Mouse (Mus musculus) myocyte (in vitro differentiated cells): ENCODE results near the gene Gm36079. TPM values are rescaled to one million over a fixed set of nuclear protein-coding genes. Genes with fewer than 3 reads are reported as not detected.
"Not testable (repeated sequence)": the region's sequence is repeated elsewhere in the genome, so short reads cannot be mapped to it uniquely, and the experiment has no call there.

Experiments
- H3K27me3 ChIP-seq: one replicate; pipeline ENCODE4 v1.6.1; 2011; ENCODE audit not compliant: control insufficient read depth, insufficient read depth, insufficient read length
- H3K36me3 ChIP-seq: one replicate; pipeline ENCODE4 v1.6.1; 2011; ENCODE audit not compliant: control insufficient read depth, insufficient read depth
- H3K4me2 ChIP-seq: one replicate; pipeline ENCODE4 v1.6.1; 2011; ENCODE audit warnings: low read depth, control low read depth
- H3K4me3 ChIP-seq: one replicate; pipeline ENCODE4 v1.5.1; 2011; ENCODE audit warnings: mild to moderate bottlenecking, control low read depth, moderate library complexity
- H3K79me2 ChIP-seq: one replicate; pipeline ENCODE4 v1.6.1; 2011; ENCODE audit not compliant: control insufficient read depth, insufficient read depth
- H3ac ChIP-seq: one replicate; pipeline ENCODE4 v1.6.1; 2011; ENCODE audit not compliant: control insufficient read depth, insufficient read length
- polyA plus RNA-seq: library from polyadenylated mRNA; unstranded; fragments of >200 nt; fragmentation: generic; extraction: Trizol; gene quantifications from one replicate; pipeline ENCODE4 v1.2.1, GENCODE M21; 2012; ENCODE audit warnings: missing spikeins

Gene Gm36079
- polyA plus RNA-seq, 1 experiment: not detected

- H3K79me2 ChIP-seq, H3K27me3 ChIP-seq, H3K4me2 ChIP-seq, H3ac ChIP-seq, H3K36me3 ChIP-seq, H3K4me3 ChIP-seq: not testable (repeated sequence)
Measured at GRCm38 (mm10) chr13:120035151-120035550, 8.3 kb upstream of the Gm36079 start.

DNA sequence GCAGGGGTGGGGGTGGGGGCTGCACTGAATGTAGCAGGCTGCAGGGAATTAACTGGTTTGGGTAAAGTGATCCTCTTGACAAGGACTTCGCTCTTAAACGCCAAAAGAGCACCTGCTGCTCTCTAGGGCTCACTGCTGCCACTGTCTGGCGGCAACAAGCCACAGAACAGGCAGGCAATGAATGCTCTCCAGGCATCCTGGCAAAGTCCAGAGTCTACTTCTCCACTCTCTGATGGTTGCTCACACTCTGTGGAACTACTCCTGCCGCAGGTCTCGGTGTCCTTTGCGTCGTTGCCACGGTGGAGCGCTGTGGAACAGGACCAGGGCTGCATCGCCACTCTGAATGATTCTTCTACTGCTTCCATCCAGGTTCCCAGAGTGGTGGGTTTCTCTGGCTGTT, 7.8 kb upstream of the Gm36079 start:
- not testable (repeated sequence) for H3K4me3 ChIP-seq, H3K79me2 ChIP-seq, H3ac ChIP-seq, H3K36me3 ChIP-seq, H3K4me2 ChIP-seq, H3K27me3 ChIP-seq

- H3K79me2 ChIP-seq, H3K4me3 ChIP-seq, H3K27me3 ChIP-seq, H3K4me2 ChIP-seq, H3ac ChIP-seq, H3K36me3 ChIP-seq: not testable (repeated sequence)
Measured at GRCm38 (mm10) chr13:120033516-120034190, 6.8 kb upstream of the Gm36079 start.

DNA sequence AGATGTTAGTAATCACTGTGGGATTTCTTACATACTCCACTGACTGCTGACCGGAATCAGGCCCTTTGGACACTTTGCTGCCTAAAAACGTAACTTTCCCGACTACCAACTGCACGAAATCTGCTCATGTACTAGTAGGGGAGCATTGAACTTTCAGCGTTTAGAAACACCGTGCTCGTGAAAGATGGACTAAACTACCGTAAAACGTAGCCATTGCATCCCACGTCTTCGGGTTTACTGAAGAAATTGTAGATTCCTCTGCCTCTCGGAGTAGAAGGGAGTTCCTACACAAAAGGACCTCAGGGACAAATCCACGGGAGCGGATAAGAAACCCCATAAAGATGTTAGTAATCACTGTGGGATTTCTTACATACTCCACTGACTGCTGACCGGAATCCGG, 4.9 kb upstream of the Gm36079 start:
- not testable (repeated sequence) for H3K27me3 ChIP-seq, H3K79me2 ChIP-seq, H3K4me2 ChIP-seq

GRCm38 (mm10) chr13:120027368-120027767, 557 bp upstream of the Gm36079 start:
- H3K4me3 ChIP-seq, H3K36me3 ChIP-seq, H3ac ChIP-seq, H3K79me2 ChIP-seq, H3K27me3 ChIP-seq, H3K4me2 ChIP-seq: not testable (repeated sequence)

More for the DNA sequence above, 4.9 kb upstream of the Gm36079 start:
- not testable (repeated sequence) for H3K36me3 ChIP-seq, H3K4me3 ChIP-seq, H3ac ChIP-seq

- not testable (repeated sequence) for H3K79me2 ChIP-seq, H3ac ChIP-seq, H3K4me2 ChIP-seq, H3K36me3 ChIP-seq, H3K4me3 ChIP-seq, H3K27me3 ChIP-seq
Measured at GRCm38 (mm10) chr13:120026373-120026772, 438 bp downstream of the Gm36079 start.

DNA sequence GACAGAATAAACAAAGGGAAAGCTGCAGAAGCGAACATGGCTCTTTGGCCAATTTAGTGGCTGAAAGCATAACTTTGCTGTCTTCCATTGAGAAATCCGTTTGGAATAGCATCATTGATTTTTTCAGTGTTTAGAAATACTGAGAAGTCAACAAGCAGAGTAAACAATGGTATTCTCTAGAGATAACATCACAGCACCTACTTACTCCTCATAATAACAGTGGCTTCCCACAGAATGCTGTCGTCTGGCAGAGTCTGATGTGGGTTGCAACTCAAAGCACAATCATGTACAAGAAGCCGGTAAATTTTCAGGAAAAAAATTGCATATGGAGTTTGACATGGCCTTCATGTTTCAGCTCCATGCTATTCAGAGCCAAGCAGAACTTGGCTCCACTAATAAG, 1.2 kb downstream of the Gm36079 start:
- not testable (repeated sequence) for H3K36me3 ChIP-seq, H3K4me3 ChIP-seq, H3ac ChIP-seq, H3K4me2 ChIP-seq, H3K79me2 ChIP-seq, H3K27me3 ChIP-seq

DNA sequence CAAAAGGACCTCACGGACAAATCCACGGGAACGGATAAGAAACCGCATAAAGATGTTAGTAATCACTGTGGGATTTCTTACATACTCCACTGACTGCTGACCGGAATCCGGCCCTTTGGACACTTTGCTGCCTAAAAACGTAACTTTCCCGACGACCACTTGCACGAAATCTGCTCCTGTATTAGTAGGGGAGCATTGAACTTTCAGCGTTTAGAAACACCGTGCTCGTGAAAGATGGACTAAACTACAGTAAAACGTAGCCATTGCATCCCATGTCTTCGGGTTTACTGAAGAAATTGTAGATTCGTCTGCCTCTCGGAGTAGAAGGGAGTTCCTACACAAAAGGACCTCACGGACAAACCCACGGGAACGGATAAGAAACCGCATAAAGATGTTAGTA, 1.8 kb downstream of the Gm36079 start:
- not testable (repeated sequence) for H3K27me3 ChIP-seq, H3K36me3 ChIP-seq, H3K4me2 ChIP-seq, H3K79me2 ChIP-seq, H3ac ChIP-seq, H3K4me3 ChIP-seq

- not testable (repeated sequence) for H3K36me3 ChIP-seq, H3K4me2 ChIP-seq, H3K79me2 ChIP-seq, H3ac ChIP-seq, H3K4me3 ChIP-seq, H3K27me3 ChIP-seq
Measured at GRCm38 (mm10) chr13:120024581-120024980, 2.2 kb downstream of the Gm36079 start.

GRCm38 (mm10) chr13:120021477-120021876, 5.3 kb downstream of the Gm36079 start:
- not testable (repeated sequence) for H3K79me2 ChIP-seq, H3K4me3 ChIP-seq, H3K36me3 ChIP-seq, H3K4me2 ChIP-seq, H3ac ChIP-seq, H3K27me3 ChIP-seq

GRCm38 (mm10) chr13:120015348-120016007, 11.3 kb downstream of the Gm36079 start:
- H3K79me2 ChIP-seq, H3ac ChIP-seq, H3K36me3 ChIP-seq, H3K27me3 ChIP-seq, H3K4me2 ChIP-seq, H3K4me3 ChIP-seq: not testable (repeated sequence)

DNA sequence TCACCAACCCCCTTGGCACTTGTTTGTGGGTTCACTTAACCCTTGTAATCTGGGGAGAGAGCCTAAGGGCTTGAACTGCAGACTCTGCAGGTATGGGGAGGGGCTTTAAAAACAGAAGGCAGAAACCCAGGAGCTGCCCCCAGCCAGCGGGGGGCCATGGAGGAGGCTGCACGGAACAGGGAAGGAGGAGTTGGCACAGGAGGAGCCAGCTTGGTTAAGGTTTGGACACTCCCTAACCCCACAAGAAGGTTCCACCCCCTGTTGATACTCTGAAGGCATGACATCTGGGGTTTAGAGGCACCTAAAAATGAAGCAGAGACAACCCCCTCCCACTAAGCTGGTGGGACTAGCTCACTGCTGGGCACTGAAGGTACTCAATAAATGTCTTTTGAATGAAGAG, 12.8 kb downstream of the Gm36079 start:
- H3K4me3 ChIP-seq, H3K79me2 ChIP-seq, H3K27me3 ChIP-seq, H3K4me2 ChIP-seq, H3ac ChIP-seq, H3K36me3 ChIP-seq: not testable (repeated sequence)

DNA sequence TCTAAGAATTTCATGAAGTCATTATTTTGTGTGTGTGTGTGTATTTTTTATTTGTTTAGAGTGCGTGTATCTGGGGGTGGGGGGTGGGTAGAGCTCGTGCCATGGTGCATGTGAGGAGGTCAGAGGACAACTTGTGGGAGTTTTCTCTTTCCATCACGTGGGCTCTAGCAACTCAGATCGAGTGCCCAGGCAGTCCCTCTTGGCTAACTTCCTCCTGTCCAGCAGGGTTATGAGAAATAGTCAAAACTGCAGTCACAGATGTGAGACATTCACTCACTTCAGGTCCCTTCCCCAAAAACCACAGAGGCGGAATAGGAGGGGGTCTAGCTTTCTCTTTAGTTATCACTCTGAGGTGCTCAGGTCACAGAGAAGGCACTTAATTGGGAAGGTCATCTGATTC, 13.3 kb downstream of the Gm36079 start:
- H3K79me2 ChIP-seq, H3K4me3 ChIP-seq, H3K27me3 ChIP-seq, H3ac ChIP-seq, H3K4me2 ChIP-seq, H3K36me3 ChIP-seq: not testable (repeated sequence)
